ENCODE assay signal across 7 mouse cellular contexts in genomic region chr14:25228321-25229047, GRCm38 (mm10).
DNase-seq lines count a peak whose midpoint lies in the region; ATAC-seq lines count a peak whose summit lies in the region.

No protein-coding gene starts in this region.

- H3K27me3 ChIP-seq in heart, embryonic 10.5 days (ENCODE audit: insufficient read depth, poor library complexity, severe bottlenecking), result no peaks in the 10 kb centered on the region; the same call in 1 of the 2 replicates
- no peaks in the 10 kb centered on the region for H3K27me3 ChIP-seq in heart, embryonic 12.5 days (replicated peaks)
- H3K27me3 ChIP-seq in embryonic facial prominence, embryonic 10.5 days (replicated peaks; ENCODE audit: low read depth, poor library complexity, severe bottlenecking), result no peaks in the 10 kb centered on the region
- H3K27me3 ChIP-seq in embryonic facial prominence, embryonic 12.5 days, result no peaks in the 10 kb centered on the region
- no peaks in the 10 kb centered on the region for H3K27me3 ChIP-seq in limb, embryonic 12.5 days
- no peaks in the 10 kb centered on the region for H3K27me3 ChIP-seq in liver, embryonic 12.5 days (replicated peaks)

- peaks cover 68% of the 10 kb centered on the region for H3K4me1 ChIP-seq in heart, embryonic 10.5 days
- H3K4me1 ChIP-seq in heart, embryonic 12.5 days (replicated peaks), result peaks cover 47% of the 10 kb centered on the region
- peaks cover 81% of the 10 kb centered on the region for H3K4me1 ChIP-seq in embryonic facial prominence, embryonic 10.5 days
- peaks cover 57% of the 10 kb centered on the region for H3K4me1 ChIP-seq in embryonic facial prominence, embryonic 12.5 days
- H3K4me1 ChIP-seq in limb, embryonic 12.5 days (replicated peaks), result peaks cover 71% of the 10 kb centered on the region
- H3K4me1 ChIP-seq in liver, embryonic 12.5 days, result peaks cover 27% of the 10 kb centered on the region

- ATAC-seq in heart, embryonic 12.5 days (ENCODE audit: insufficient number of reproducible peaks, low FRiP score), result no peak
- ATAC-seq in embryonic facial prominence, embryonic 12.5 days (ENCODE audit: insufficient number of reproducible peaks, insufficient read depth, low FRiP score, low TSS enrichment), result no peak
- ATAC-seq in limb, embryonic 12.5 days (ENCODE audit: insufficient number of reproducible peaks, insufficient read depth, low FRiP score, low TSS enrichment, low read depth), result no peak
- no peak for ATAC-seq in liver, embryonic 12.5 days

- H3K4me2 ChIP-seq in heart, embryonic 12.5 days, result no peak overlapping the region
- no peak overlapping the region for H3K4me2 ChIP-seq in embryonic facial prominence, embryonic 12.5 days (replicated peaks)
- H3K4me2 ChIP-seq in limb, embryonic 12.5 days, result no peak overlapping the region
- H3K4me2 ChIP-seq in liver, embryonic 12.5 days, result no peak overlapping the region

- H3K9me3 ChIP-seq in heart, embryonic 10.5 days, result no peaks in the 10 kb centered on the region
- H3K9me3 ChIP-seq in heart, embryonic 12.5 days (replicated peaks), result no peaks in the 10 kb centered on the region
- H3K9me3 ChIP-seq in embryonic facial prominence, embryonic 10.5 days, result no peaks in the 10 kb centered on the region
- no peaks in the 10 kb centered on the region for H3K9me3 ChIP-seq in embryonic facial prominence, embryonic 12.5 days
- H3K9me3 ChIP-seq in limb, embryonic 12.5 days, result no peaks in the 10 kb centered on the region
- no peaks in the 10 kb centered on the region for H3K9me3 ChIP-seq in liver, embryonic 12.5 days (replicated peaks)

- H3K4me3 ChIP-seq in heart, embryonic 10.5 days, result no peak overlapping the region
- no peak overlapping the region for H3K4me3 ChIP-seq in heart, embryonic 12.5 days
- H3K4me3 ChIP-seq in embryonic facial prominence, embryonic 10.5 days, result no peak overlapping the region
- no peak overlapping the region for H3K4me3 ChIP-seq in embryonic facial prominence, embryonic 12.5 days
- no peak overlapping the region for H3K4me3 ChIP-seq in limb, embryonic 12.5 days (replicated peaks)
- no peak overlapping the region for H3K4me3 ChIP-seq in liver, embryonic 12.5 days

- DNase-seq in heart, embryonic 10.5 days (ENCODE audit: low spot score), result no peak
- no peak for DNase-seq in embryonic facial prominence, embryonic 10.5 days (ENCODE audit: low spot score)
- no peak for DNase-seq in T-cell, adult 2 months (ENCODE audit: low spot score)

- 80% methylated on average over 13 of the region's 13 CpGs for WGBS in heart, embryonic 10.5 days
- 84% methylated on average over 13 of the region's 13 CpGs for WGBS in heart, embryonic 12.5 days
- WGBS in embryonic facial prominence, embryonic 10.5 days, result 67% methylated on average over 13 of the region's 13 CpGs
- WGBS in embryonic facial prominence, embryonic 12.5 days, result 58% methylated on average over 13 of the region's 13 CpGs
- WGBS in limb, embryonic 12.5 days, result 67% methylated on average over 13 of the region's 13 CpGs
- WGBS in liver, embryonic 12.5 days (ENCODE audit: insufficient replicate concordance), result 75% methylated on average over 13 of the region's 13 CpGs

- H3K27ac ChIP-seq in heart, embryonic 10.5 days, result peak overlapping the region; percentile 31
- no peak overlapping the region for H3K27ac ChIP-seq in heart, embryonic 12.5 days (ENCODE audit: poor library complexity, severe bottlenecking)
- peak overlapping the region; percentile 89 for H3K27ac ChIP-seq in embryonic facial prominence, embryonic 10.5 days (replicated peaks)
- H3K27ac ChIP-seq in embryonic facial prominence, embryonic 12.5 days, result peak overlapping the region; percentile 95
- H3K27ac ChIP-seq in limb, embryonic 12.5 days, result peak overlapping the region; percentile 94
- H3K27ac ChIP-seq in liver, embryonic 12.5 days, result no peak overlapping the region

- no peaks in the 10 kb centered on the region for H3K36me3 ChIP-seq in heart, embryonic 10.5 days
- no peaks in the 10 kb centered on the region for H3K36me3 ChIP-seq in heart, embryonic 12.5 days
- no peaks in the 10 kb centered on the region for H3K36me3 ChIP-seq in embryonic facial prominence, embryonic 10.5 days (replicated peaks)
- H3K36me3 ChIP-seq in embryonic facial prominence, embryonic 12.5 days, result no peaks in the 10 kb centered on the region
- H3K36me3 ChIP-seq in limb, embryonic 12.5 days, result no peaks in the 10 kb centered on the region
- H3K36me3 ChIP-seq in liver, embryonic 12.5 days, result no peaks in the 10 kb centered on the region

- H3K9ac ChIP-seq in heart, embryonic 12.5 days, result no peak overlapping the region
- no peak overlapping the region for H3K9ac ChIP-seq in embryonic facial prominence, embryonic 12.5 days
- no peak overlapping the region for H3K9ac ChIP-seq in limb, embryonic 12.5 days (replicated peaks)
- H3K9ac ChIP-seq in liver, embryonic 12.5 days, result no peak overlapping the region

Comparison
In these comparisons a context has a peak if more than half of its experiments do, and no peak if none do; other contexts are left out.
1. H3K27ac ChIP-seq: peak in heart, embryonic 10.5 days (single experiment), embryonic facial prominence, embryonic 10.5 days (single experiment), embryonic facial prominence, embryonic 12.5 days (single experiment) and limb, embryonic 12.5 days (single experiment); none in heart, embryonic 12.5 days (single experiment) and liver, embryonic 12.5 days (single experiment).